Mouse (Mus musculus) cortical plate, adult 2 months (tissue): Measurements from ENCODE around the gene Fbxl5.

Source experiments
- CTCF ChIP-seq: fragments of 200-500 bp; IDR thresholded peaks from 2 replicates; pipeline ENCODE4 v1.5.1; 2011; ENCODE audit warnings: mild to moderate bottlenecking, control low read depth, low read length; ENCODE audit not compliant: insufficient read depth; ENCODE audit errors: extremely low read depth
- POLR2A ChIP-seq: fragments of 200-500 bp; IDR thresholded peaks from 2 replicates; pipeline ENCODE4 v1.6.1; 2011; ENCODE audit warnings: mild to moderate bottlenecking, low read length, control low read depth; ENCODE audit not compliant: insufficient read depth; ENCODE audit errors: extremely low read depth

DNA sequence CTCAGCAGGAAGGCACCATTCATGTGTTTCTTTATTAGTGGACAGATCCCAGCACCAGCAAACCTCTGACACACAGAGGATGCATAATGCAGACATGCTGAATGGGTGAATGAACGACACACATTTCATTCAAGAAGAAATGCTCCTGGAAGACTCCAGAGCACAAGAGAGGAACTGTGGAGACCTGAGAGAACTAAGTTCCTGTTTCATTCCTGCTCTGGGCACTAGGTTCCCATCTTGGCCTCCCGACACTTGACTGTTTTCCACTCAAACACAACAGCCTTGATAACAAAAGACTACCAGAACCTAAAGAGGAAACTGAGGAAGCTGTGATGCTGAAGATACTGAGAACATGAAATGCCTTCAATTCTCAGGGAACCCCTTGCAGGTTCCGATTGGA is 26.8 kb upstream of the Fbxl5 start:
- TF ChIP-seq CTCF (no peak), POLR2A (no peak)
